Mouse (Mus musculus) cortical plate, adult 2 months (tissue): ENCODE results near the gene Lsm10. TPM values are rescaled to one million over a fixed set of nuclear protein-coding genes. Genes with fewer than 3 reads are reported as not detected.

ENCODE experiments used
- H3K27ac ChIP-seq: fragments of 200-500 bp; 2 replicates; pipeline ENCODE4 v1.5.1; 2012; ENCODE audit warnings: low read length, control low read depth, inconsistent platforms; ENCODE audit not compliant: insufficient read depth
- H3K4me1 ChIP-seq: fragments of 200-500 bp; 2 replicates; pipeline ENCODE4 v1.6.1; 2011; ENCODE audit warnings: low read length; ENCODE audit not compliant: control insufficient read depth, insufficient read depth
- H3K4me3 ChIP-seq: fragments of 200-500 bp; 2 replicates; pipeline ENCODE4 v1.5.1; 2011; ENCODE audit warnings: mild to moderate bottlenecking, low read length, control low read depth; ENCODE audit not compliant: insufficient read depth
- CTCF ChIP-seq: fragments of 200-500 bp; IDR thresholded peaks from 2 replicates; pipeline ENCODE4 v1.5.1; 2011; ENCODE audit warnings: mild to moderate bottlenecking, control low read depth, low read length; ENCODE audit not compliant: insufficient read depth; ENCODE audit errors: extremely low read depth
- POLR2A ChIP-seq: fragments of 200-500 bp; IDR thresholded peaks from 2 replicates; pipeline ENCODE4 v1.6.1; 2011; ENCODE audit warnings: mild to moderate bottlenecking, low read length, control low read depth; ENCODE audit not compliant: insufficient read depth; ENCODE audit errors: extremely low read depth
- polyA plus RNA-seq: library from polyadenylated mRNA; depleted of rRNA; stranded (reverse); fragments of >200 nt; gene quantifications from 2 replicates; pipeline ENCODE4 v1.2.3, GENCODE M21; 2012

Gene Lsm10
- polyA plus RNA-seq, 1 experiment = 25.5 TPM

DNA sequence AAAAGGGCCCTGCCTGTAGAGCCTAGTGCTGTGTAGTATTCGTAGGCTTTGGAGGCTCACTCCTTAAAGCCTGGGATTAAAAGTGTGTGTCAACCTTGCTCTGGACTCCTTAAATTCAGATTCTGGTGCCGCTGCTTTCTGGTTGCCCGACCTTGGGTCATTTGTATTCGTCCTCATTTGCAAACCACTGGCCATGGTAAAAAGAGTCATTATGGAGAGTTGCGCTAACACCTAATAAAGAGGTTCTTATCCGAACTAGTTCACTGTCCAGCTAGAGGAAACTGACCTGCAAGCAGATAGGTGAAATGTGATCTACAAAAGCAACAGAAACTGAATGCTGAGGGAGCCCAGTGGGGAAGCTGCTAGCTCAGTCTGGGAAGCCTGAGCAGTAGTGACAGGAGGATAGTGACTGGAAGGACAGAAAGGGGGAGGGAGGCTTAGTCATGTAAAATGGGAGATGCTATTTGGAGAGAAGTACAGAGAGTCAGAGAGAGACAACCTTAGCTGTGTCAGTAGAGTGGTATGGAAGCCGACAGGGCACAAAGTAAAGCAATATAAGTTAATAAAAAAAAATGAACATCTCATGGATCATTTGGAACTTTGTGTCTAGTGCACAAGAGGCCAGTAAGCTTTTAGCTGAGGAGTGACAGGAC, 8.8 kb downstream of the Lsm10 start:
- Histone ChIP-seq H3K27ac (no peak overlapping the region), H3K4me3 (peak overlapping the region; percentile 91), H3K4me1 (peaks cover 14% of the 10 kb centered on the region)
- TF ChIP-seq POLR2A (peak; percentile 45; the same call in 1 of the 2 replicates), CTCF (no peak)

DNA sequence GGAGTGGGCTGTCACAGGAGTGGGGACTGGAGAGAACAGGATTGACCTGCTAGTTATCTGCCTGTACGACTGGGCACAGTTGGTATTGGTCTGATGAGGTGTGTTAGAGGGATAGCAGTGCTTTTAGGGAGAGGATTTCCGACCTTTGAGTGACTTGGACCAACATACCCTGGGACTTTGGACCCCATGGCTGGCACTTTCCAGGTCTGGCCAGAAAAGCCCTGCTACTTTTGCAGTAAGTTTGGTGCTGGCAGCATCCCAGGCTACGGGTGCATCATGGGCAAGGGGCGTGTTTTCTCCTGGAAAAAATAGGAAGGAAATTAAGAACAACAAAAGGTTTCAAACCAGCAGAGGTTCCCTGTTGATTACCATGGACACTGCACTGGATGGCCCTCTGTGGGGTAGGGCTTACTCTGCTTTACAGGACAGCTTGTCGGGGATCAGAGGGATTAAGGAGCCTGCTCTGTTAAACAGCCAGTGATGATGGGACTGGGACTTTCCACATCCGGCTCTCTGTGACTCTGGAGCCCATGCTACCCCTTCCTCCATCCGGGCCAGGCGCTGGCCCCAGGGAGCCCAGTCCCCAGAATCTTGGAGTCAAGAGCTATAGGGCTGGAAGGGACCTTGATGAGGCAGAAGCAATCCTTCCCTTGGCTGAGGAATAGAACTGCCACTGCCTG, 11.8 kb downstream of the Lsm10 start:
- no peak overlapping the region for H3K4me3 ChIP-seq
- H3K27ac ChIP-seq = 0 out of 2 replicates have a peak overlapping the region, but pooled peaks have one; percentile 16
- TF ChIP-seq POLR2A = no peak
- no peak for TF ChIP-seq CTCF
- peaks cover 23% of the 10 kb centered on the region for H3K4me1 ChIP-seq

DNA sequence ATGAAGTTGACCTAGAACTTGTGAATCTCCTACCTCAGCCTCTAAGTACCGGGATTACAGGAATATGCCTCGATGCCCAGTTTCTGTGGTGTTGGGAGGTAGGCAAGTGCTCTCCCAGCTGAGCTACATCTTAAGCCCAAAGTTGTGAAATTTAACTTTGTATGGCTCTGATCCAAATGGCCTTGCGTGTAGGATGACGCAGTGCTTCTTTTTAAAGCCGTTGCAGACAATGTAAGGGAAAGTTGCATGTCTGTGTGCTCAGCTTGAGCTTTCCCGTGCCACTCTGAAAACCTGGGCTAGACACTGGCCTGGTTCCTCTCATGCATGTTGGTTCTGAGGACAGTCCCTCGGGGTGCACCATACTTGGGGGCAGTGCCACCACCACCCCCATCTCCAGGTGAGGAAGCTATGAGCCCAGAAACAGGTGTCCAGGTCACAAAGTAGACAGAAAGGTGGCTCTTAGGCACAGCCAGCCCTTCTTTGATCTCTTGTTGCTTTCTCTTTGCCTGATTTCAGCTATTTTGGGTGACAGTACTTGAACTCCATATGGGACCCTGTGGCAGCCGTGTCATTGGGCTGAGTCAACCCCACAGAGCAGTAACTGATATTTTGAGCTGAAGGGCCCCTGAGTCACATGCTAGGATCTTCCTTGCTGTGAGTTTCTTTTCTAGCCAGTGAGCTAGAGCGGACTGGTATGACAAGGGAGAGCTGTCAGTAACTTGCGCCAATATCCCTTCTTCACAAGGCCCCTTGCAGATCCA, 13.4 kb downstream of the Lsm10 start:
- no peak for TF ChIP-seq POLR2A
- no peak for TF ChIP-seq CTCF
- peak overlapping the region; percentile 64 for H3K27ac ChIP-seq
- H3K4me3 ChIP-seq = no peak overlapping the region
- peaks cover 29% of the 10 kb centered on the region for H3K4me1 ChIP-seq

DNA sequence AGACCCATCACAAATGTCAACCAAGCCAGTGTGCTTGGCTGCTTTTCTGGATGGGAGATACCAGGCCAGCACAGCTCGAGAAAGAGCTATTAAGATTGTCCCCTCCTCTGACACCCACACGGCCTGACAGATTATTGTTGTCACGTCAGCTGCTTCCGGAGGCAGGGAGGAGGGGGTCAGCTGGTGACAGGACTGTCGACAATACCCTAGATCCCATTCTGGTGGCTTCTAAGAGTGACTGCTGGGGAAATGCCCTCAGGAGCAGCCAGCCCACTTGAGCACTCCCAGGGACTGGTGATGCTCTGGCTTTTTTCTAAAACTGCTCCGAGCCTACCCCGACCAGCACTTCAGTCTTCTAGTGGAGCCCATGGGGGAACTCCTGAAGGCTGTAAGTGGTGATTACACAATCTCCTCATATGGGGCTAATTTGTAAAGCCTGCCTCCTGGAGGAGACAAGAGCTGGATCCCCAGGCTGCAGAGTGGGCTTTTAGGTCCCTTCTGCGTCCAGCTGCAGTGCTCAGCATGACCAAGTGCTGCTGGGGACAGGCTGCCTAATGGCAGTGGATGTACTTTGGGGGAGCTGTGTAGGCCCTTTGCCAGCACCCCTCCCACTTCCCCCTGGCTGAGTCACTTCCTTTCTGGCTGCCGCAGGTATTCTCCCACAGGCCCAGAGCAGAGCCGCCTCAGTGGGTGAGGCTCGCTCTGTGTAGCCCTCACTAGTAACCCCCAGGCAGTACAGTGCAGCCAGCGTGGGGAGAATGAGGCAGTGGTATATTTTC, 14.1 kb downstream of the Lsm10 start:
- TF ChIP-seq POLR2A (no peak; the same call in 1 of the 2 replicates), CTCF (0 out of 2 replicates have a peak, but pooled peaks have one; percentile 14)
- Histone ChIP-seq H3K27ac (peak overlapping the region; percentile 64), H3K4me1 (peaks cover 29% of the 10 kb centered on the region), H3K4me3 (0 out of 2 replicates have a peak overlapping the region, but pooled peaks have one; percentile 0)

DNA sequence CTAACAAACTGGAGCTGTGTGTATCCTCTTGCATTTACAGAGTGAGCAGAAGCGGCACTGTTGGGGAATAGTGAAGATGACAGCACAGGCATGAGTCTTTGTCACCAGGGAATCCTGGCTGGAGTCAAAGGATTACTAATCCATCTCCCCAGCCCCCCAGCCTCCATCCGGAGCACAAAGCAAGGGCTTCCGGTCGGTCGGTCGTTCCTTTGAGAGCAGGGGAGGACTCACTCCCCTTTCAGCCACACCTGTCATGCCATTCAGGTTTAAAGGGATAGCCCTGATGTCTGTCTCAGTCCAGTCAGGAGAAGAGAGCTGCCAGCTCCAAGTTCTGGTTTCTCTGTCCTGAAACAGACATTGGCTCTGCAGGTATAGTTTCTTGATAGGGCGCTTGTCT, 14.7 kb downstream of the Lsm10 start:
- Histone ChIP-seq H3K4me1 (peaks cover 26% of the 10 kb centered on the region), H3K4me3 (0 out of 2 replicates have a peak overlapping the region, but pooled peaks have one; percentile 0), H3K27ac (peak overlapping the region; percentile 64)
- TF ChIP-seq CTCF (no peak), POLR2A (no peak)

DNA sequence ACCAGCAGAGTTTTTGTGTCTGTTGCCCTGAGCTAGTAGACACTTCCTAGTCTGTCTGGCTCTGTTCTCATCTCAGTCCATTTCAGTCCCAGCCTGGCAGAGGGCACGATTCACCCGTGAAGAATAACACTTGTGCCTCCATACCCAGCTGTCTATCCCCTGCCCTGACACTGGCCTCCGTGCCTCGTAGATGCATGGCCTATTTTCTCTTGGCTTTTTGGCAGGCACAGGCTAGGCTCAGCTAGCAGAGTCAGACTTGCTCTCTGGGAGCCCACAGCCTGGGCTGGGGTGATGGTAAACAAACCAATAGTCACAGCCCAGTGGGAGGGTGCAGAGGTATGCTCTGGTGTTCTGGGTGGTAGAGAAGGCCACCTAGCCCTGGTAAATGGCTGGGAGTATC, 16.8 kb downstream of the Lsm10 start:
- Histone ChIP-seq H3K4me1 (peaks cover 26% of the 10 kb centered on the region), H3K27ac (no peak overlapping the region), H3K4me3 (no peak overlapping the region)
- TF ChIP-seq CTCF (no peak), POLR2A (no peak)

DNA sequence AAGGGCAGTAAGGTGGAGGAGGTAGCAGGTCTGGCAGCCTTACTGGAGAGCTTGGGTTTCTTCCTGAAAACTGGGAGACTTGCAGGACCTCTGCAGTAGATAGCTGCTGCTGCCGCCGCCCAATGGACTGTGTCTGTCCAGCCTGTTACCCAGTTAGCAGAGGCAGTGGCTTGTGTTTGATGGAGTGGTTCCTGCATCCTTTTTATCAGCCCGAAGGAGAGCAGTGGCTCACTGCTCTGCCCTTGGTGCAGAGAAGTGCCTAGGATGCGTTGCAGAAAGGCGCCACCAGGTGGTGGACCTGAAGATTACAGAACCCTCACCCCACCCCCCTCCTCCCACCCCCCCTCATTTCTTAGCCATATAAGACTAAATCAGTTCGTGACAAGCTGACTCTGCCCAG, 17.5 kb downstream of the Lsm10 start:
- H3K4me3 ChIP-seq = no peak overlapping the region
- no peak overlapping the region for H3K27ac ChIP-seq
- no peak for TF ChIP-seq POLR2A
- TF ChIP-seq CTCF = peak; percentile 55
- peaks cover 22% of the 10 kb centered on the region for H3K4me1 ChIP-seq

DNA sequence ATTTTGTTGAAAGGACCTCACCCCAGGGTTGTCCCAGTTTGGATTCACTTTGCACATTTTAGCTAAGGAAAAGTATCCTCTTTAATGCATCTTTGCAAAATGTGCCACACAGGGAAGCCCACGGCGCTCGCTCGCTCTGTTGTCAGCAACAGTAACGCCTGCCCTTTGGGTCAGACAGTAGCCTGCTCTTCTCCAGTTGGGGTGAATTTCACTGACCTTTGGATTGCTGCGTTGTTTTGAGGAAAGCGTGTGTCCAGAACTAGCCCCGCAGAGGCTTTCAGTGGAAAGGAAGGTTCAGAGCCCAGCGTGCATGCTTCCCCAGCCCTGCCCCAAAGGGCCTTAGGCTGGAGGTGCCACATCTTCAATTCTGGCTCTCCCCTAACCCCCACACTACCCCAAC, 19.0 kb downstream of the Lsm10 start:
- no peak for TF ChIP-seq POLR2A
- no peak for TF ChIP-seq CTCF
- no peak overlapping the region for H3K27ac ChIP-seq
- no peak overlapping the region for H3K4me3 ChIP-seq
- peaks cover 19% of the 10 kb centered on the region for H3K4me1 ChIP-seq
